Mouse (Mus musculus) lung, adult 10 weeks (tissue): ENCODE results near the gene Ccdc34. TPM values are rescaled to one million over a fixed set of nuclear protein-coding genes. Genes with fewer than 3 reads are reported as not detected.

Experiments
- polyA plus RNA-seq: library from polyadenylated mRNA; stranded (reverse); fragments of 350-450 nt; fragmentation: Illumina TruSeq; extraction: RNeasy Lipid Tissue Mini Kit (QIAGEN cat#74804); gene quantifications from one replicate; pipeline ENCODE4 v1.2.3, GENCODE M21; 2014; ENCODE audit warnings: low read depth, low replicate concordance; ENCODE audit not compliant: insufficient read depth

Gene Ccdc34
- 5.1 TPM for polyA plus RNA-seq

GRCm38 (mm10) chr2:110017616-110018505 is at the start of gene Ccdc34:
Gene Ccdc34 (plus strand): TSS chr2:110017817.

Other genes with a start within 250 kb of the Ccdc34 start
- gene Lin7c, start 127.0 kb upstream of the Ccdc34 start, polyA plus RNA-seq = 27.8 TPM
- gene Lgr4, start 100.2 kb upstream of the Ccdc34 start, polyA plus RNA-seq = 1.6 TPM